Mouse (Mus musculus): ENCODE results near the gene Ubtf. TPM values are rescaled to one million over a fixed set of nuclear protein-coding genes. Genes with fewer than 3 reads are reported as not detected.

Gene Ubtf
- total RNA-seq, 2 experiments from 2014 or later, result 131 to 141 TPM

- DNase-seq (ENCODE audit: extremely low spot score in 1 of 2, low spot score in 2 of 2), result peak; percentile 83 to 90
- intact Hi-C loops (cut with DNase I), result loop anchor here (1.0 to 10.0 kb wide), 3 partner anchors 20 to 238 kb away; partner anchors contain the start of genes Atxn7l3 and Gpatch8
- TF ChIP-seq CTCF (IDR thresholded peaks at IDR 0.05), result no peak; the same call in 1 of the 2 replicates
- peak overlapping the region; percentile 94 for H3K27ac ChIP-seq
- H3K4me3 ChIP-seq, result peak overlapping the region; percentile 80
Observed at GRCm38 (mm10) chr11:102316572-102317297, 2.8 kb downstream of the Ubtf start.

GRCm38 (mm10) chr11:102315690-102316571, 3.6 kb downstream of the Ubtf start:
- H3K4me3 ChIP-seq, result peak overlapping the region; percentile 80
- DNase-seq (ENCODE audit: extremely low spot score in 1 of 2, low spot score in 2 of 2), result no peak
- intact Hi-C loops (cut with DNase I), result loop anchor here (1.0 to 10.0 kb wide), 3 partner anchors 19 to 239 kb away; partner anchors contain the start of genes Atxn7l3 and Gpatch8
- no peak for TF ChIP-seq CTCF (IDR thresholded peaks at IDR 0.05)
- H3K27ac ChIP-seq, result peak overlapping the region; percentile 94

DNA sequence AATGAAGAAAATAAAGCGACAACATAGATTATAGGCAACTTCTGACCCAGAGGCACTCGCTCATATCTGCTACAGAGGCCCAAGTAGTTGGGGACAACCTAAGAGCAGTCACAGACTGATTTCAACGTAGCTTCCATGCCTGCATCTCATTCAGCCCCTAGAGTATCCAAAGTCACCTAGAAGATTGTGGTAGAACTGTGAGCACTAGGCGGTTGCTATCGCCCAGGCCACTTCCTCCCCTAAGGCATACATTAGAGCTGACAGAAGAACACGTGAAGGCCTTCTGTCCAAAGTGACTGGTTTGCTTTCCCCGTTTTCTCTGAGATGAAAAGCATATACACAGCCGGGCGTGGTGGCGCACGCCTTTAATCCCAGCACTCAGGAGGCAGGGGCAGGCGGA, 5.2 kb downstream of the Ubtf start:
- intact Hi-C loops (cut with DNase I), result loop anchor here (10.0 kb wide), 1 partner anchor 240 kb away; the partner anchor contains the start of gene Gpatch8
- no peak for DNase-seq (ENCODE audit: extremely low spot score in 1 of 2, low spot score in 2 of 2)
- no peak overlapping the region for H3K4me3 ChIP-seq
- H3K27ac ChIP-seq, result no peak overlapping the region
- no peak for TF ChIP-seq CTCF (IDR thresholded peaks at IDR 0.05)

- intact Hi-C loops (cut with DNase I), result loop anchor here (10.0 kb wide), 1 partner anchor 242 kb away; the partner anchor contains the start of gene Gpatch8
- no peak for TF ChIP-seq CTCF (IDR thresholded peaks at IDR 0.05)
- Histone ChIP-seq H3K4me3 (no peak overlapping the region), H3K27ac (no peak overlapping the region)
- DNase-seq (ENCODE audit: extremely low spot score in 1 of 2, low spot score in 2 of 2), result no peak
Observed at GRCm38 (mm10) chr11:102312586-102312985, 7.0 kb downstream of the Ubtf start.

- intact Hi-C loops (cut with DNase I), result loop anchor here (10.0 kb wide), 1 partner anchor 243 kb away; the partner anchor contains the start of gene Gpatch8
- TF ChIP-seq CTCF (IDR thresholded peaks at IDR 0.05), result no peak
- DNase-seq (ENCODE audit: extremely low spot score in 1 of 2, low spot score in 2 of 2), result no peak
- Histone ChIP-seq H3K4me3 (no peak overlapping the region), H3K27ac (no peak overlapping the region)
Observed at GRCm38 (mm10) chr11:102311966-102312365, 7.6 kb downstream of the Ubtf start.

- no peak for DNase-seq (ENCODE audit: extremely low spot score in 1 of 2, low spot score in 2 of 2)
- intact Hi-C loops (cut with DNase I), result loop anchor here (10.0 kb wide), 1 partner anchor 244 kb away; the partner anchor contains the start of gene Gpatch8
- no peak overlapping the region for H3K4me3 ChIP-seq
- H3K27ac ChIP-seq, result no peak overlapping the region
- no peak for TF ChIP-seq CTCF (IDR thresholded peaks at IDR 0.05)
Observed at GRCm38 (mm10) chr11:102310768-102311695, 8.5 kb downstream of the Ubtf start.

GRCm38 (mm10) chr11:102309821-102310617, 9.5 kb downstream of the Ubtf start:
- intact Hi-C loops (cut with DNase I), result loop anchor here (1.0 to 10.0 kb wide), 3 partner anchors 101 to 245 kb away; partner anchors contain the start of genes Gpatch8 and Grn
- H3K4me3 ChIP-seq, result no peak overlapping the region
- no peak overlapping the region for H3K27ac ChIP-seq
- DNase-seq (ENCODE audit: extremely low spot score in 1 of 2, low spot score in 2 of 2), result no peak
- TF ChIP-seq CTCF (IDR thresholded peaks at IDR 0.05), result no peak

GRCm38 (mm10) chr11:102308979-102309378, 10.6 kb downstream of the Ubtf start:
- H3K27ac ChIP-seq, result peak overlapping the region; percentile 4; the same call in 1 of the 2 replicates
- peak overlapping the region; percentile 23; the same call in 1 of the 2 replicates for H3K4me3 ChIP-seq
- no peak; the same call in none of the 2 replicates for TF ChIP-seq CTCF (IDR thresholded peaks at IDR 0.05)
- DNase-seq (ENCODE audit: extremely low spot score in 1 of 2, low spot score in 2 of 2), result peak; percentile 96 to 98
- intact Hi-C loops (cut with DNase I), result loop anchor here (1.0 to 2.0 kb wide), 2 partner anchors 102 to 121 kb away; partner anchors contain the start of gene Grn

- Histone ChIP-seq H3K27ac (no peak overlapping the region), H3K4me3 (no peak overlapping the region)
- intact Hi-C loops (cut with DNase I), result loop anchor here (2.0 kb wide), 1 partner anchor 103 kb away; no protein-coding TSS in a partner anchor
- TF ChIP-seq CTCF (IDR thresholded peaks at IDR 0.05), result no peak
- no peak for DNase-seq (ENCODE audit: extremely low spot score in 1 of 2, low spot score in 2 of 2)
Observed at GRCm38 (mm10) chr11:102308104-102308503, 11.4 kb downstream of the Ubtf start.

DNA sequence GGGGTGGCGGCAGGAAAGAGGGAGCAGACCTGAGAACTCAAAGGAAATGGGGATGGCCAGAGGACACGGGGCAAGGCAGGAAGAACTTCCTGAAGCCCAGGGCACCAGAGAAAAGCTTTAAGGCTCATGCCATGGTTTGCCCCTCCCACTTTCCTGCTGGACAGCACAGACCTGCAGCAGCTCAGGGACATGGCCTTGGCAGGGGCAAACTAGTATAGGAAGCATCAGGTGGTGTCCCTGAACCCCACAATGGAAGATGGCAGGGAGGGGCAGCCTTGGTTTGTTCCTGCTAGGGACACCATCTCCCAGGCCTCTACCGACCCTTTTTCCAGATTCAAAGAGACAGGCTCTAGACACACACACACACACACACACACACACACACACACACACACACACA, 14.2 kb downstream of the Ubtf start:
- no peak for TF ChIP-seq CTCF (IDR thresholded peaks at IDR 0.05)
- Histone ChIP-seq H3K27ac (no peak overlapping the region), H3K4me3 (no peak overlapping the region)
- intact Hi-C loops (cut with DNase I), result no loop called here
- DNase-seq (ENCODE audit: extremely low spot score in 1 of 2, low spot score in 2 of 2), result no peak
